Mouse (Mus musculus) urinary bladder, postnatal 25 days (tissue): ENCODE results near the gene Fstl1.
A peak's percentile ranks its signal among the peaks of the same experiment; 100 is the strongest.

ENCODE experiments used
- DNase-seq: peaks from one replicate; pipeline ENCODE4 v3.0.0; 2022; ENCODE audit warnings: low spot score

Fstl1 gene

GRCm38 (mm10) chr16:37823949-37824348, 47.3 kb downstream of the Fstl1 start:
- DNase-seq: no peak

- DNase-seq: no peak
These were observed 48.3 kb downstream of the Fstl1 start for GRCm38 (mm10) chr16:37824778-37825505.

- DNase-seq: no peak
These were observed 49.6 kb downstream of the Fstl1 start for GRCm38 (mm10) chr16:37826286-37826685.

GRCm38 (mm10) chr16:37831041-37831440, 54.4 kb downstream of the Fstl1 start:
- DNase-seq: no peak

GRCm38 (mm10) chr16:37837571-37837970, 60.9 kb downstream of the Fstl1 start:
- no peak for DNase-seq

- no peak for DNase-seq
These were observed 65.8 kb downstream of the Fstl1 start for GRCm38 (mm10) chr16:37842439-37842838.

GRCm38 (mm10) chr16:37843740-37844139, 67.1 kb downstream of the Fstl1 start:
- DNase-seq: no peak

- no peak for DNase-seq
These were observed 68.7 kb downstream of the Fstl1 start for GRCm38 (mm10) chr16:37845202-37845925.

- no peak for DNase-seq
These were observed 70.4 kb downstream of the Fstl1 start for GRCm38 (mm10) chr16:37847081-37847480.

- DNase-seq: no peak
These were observed 74.7 kb downstream of the Fstl1 start for GRCm38 (mm10) chr16:37851366-37851765.

- DNase-seq: no peak
These were observed 76.6 kb downstream of the Fstl1 start for GRCm38 (mm10) chr16:37853279-37853678.

- no peak for DNase-seq
These were observed 77.4 kb downstream of the Fstl1 start for GRCm38 (mm10) chr16:37854054-37854453.

GRCm38 (mm10) chr16:37854593-37854992, 77.9 kb downstream of the Fstl1 start:
- DNase-seq: no peak

GRCm38 (mm10) chr16:37855583-37855982, 78.9 kb downstream of the Fstl1 start:
- no peak for DNase-seq

GRCm38 (mm10) chr16:37856327-37856726, 79.7 kb downstream of the Fstl1 start:
- no peak for DNase-seq

GRCm38 (mm10) chr16:37857495-37857894, 80.8 kb downstream of the Fstl1 start:
- no peak for DNase-seq

GRCm38 (mm10) chr16:37860213-37860612, 83.5 kb downstream of the Fstl1 start:
- DNase-seq: no peak

GRCm38 (mm10) chr16:37861029-37861428, 84.4 kb downstream of the Fstl1 start, which contains the start of gene Gm36028:
Gm36028 (minus strand) TSS chr16:37861146.
- DNase-seq: no peak

- no peak for DNase-seq
These were observed 87.2 kb downstream of the Fstl1 start for GRCm38 (mm10) chr16:37863876-37864275.

GRCm38 (mm10) chr16:37865841-37866240, 89.2 kb downstream of the Fstl1 start:
- DNase-seq: no peak

GRCm38 (mm10) chr16:37867791-37868505, 91.3 kb downstream of the Fstl1 start, which contains the start of gene Lrrc58:
Lrrc58 (plus strand) TSS chr16:37868389.
- DNase-seq: peak; percentile 81
